Mouse (Mus musculus) yolk sac, embryonic 10.5 days (tissue): Measurements from ENCODE around the gene T2.

Experiments
- DNase-seq: peaks from one replicate; pipeline ENCODE4 v3.0.0-alpha.2; 2017; ENCODE audit warnings: low spot score

Gene T2

DNA sequence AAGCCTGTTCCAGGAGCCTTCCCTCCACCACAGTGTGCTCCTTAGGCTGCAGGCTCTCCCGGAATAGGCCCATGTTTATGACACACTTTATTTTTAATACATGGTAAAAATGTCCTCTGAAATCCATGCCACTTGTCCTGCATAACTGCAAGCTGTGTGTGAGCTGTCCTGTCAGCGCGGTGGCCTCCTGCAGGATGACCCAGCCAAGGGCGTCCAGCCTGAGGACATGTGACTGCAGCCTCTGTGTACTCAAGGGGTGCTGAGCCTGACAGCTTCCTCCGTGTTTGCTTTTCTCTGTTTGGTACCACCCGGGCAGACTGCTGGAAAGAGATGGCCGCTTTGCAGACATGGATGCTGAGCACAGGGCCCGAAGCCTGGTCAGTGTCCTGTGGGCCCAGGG, 61.1 kb downstream of the T2 start:
- DNase-seq = peak; percentile 45

DNA sequence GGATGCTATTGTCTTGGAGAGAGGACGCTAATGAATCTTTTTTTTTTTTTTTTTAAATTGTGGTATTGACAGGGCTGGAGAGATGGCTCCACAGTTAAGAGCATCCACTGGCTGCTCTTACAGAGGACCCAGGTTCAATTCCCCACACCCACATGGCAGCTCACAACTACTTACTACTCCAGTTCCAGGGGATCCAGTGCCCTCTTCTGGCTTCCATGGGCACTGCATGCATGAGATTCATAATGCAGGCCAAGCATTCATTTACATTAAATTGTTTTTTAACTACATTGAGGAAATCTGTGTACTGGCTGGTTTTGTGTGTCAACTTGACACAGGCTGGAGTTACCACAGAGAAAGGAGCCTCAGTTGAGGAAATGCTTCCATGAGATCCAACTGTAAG, 64.9 kb downstream of the T2 start:
- no peak for DNase-seq

DNA sequence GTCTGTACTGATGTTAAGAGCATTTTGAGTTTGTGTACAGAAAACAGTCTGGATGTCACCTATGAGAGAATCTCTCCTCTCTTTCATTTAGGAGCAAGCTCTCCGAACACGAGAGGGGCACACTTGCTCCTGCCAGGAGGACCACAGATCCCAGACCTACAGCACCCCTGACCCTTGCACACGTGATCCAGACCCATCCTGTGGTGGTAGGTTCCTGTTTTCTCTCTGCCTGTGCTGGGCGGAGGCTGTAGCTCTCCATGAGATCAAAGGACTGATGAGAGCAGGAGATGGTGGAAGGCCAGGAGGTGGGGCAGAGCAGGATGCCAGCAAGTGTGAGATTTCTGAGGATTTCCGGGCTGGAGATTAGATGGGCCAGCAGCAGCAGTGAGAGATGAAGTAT, 65.7 kb downstream of the T2 start:
- no peak for DNase-seq

DNA sequence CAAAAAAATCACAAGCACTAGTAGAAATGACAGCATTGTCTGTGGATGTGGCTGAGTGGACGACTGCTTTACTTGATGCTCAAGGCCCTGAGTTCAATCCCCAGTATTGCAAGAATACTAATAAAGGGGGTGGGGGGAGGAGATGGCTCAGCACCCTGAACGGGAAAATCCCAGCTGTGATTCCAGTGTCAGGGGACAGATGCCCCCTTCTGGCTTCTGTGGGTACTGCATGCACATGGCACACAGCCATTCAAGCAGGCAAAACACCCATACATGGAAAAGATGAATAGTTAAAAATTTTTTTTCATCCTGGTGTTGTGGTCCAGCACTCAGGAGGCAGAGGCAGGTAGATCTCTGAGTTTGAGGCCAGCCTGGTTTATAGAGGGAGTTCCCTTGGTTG, 67.5 kb downstream of the T2 start:
- no peak for DNase-seq

DNA sequence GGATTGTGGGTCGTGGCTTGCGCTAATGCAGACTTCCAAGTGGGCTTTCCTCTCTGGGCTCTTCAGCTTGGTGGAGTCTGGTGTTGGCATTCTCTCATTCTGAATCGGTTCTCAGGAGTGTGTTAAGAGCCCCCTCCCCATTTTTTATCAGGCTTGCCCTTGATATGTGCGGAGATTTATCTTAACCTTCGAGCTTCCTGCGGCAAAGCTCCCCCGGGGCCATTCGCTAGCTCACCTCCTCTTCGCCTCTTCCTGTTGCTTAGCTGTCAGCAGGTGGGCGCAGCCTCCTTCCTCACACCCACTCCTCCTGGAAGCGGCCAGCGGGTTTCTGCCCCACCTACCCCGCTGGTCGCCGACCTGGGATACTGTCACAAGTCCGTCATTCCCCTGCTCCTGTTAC, 73.6 kb downstream of the T2 start:
- DNase-seq = no peak

DNA sequence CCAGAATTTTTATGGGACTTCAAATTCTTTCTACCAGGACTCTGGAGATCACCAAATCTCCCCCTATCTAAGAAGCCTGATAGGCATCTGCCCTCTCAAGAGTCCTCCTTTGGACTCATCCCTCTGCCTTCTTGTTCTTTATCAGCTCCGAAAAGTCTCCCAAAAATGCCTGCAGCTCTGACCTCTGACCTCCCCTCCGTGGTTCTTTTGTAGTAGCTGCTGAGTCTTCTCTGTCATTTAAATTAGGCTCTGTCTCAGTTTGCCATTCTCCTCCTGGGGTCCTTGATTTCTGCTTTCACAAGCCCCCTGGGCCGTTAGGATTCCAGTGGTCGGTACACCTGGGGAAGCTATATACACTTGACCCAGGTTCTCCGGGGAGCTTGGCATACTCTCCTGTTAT, 74.1 kb downstream of the T2 start:
- no peak for DNase-seq

DNA sequence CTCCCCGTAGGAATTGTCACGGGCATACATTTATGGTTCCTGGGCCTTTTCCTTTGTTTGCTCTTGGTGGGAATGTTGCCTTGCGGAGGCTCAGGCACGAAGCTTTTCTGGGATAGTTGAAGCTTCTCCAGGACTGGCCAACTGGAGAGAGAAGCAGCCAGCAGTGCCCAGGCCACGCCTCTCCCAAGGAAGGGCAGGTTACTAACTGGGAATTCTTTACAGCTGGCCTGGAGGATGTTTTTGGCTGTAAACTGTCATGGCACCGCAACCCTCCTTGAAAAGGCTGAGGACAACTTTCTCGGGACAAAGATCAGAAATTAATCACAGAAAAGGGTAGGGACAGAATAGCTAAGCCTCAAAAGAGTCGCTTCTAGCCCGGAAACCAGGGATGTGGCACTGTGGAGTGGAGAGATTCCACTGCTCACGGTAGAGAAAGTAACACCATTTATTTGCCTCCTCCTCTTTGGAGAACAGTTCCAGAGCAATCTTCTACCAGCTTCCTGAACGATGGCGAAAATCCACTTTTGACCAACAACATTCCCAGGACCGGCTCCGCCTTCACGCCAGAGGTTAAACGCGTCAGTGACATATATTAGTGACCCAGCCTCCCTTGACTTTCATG, 76.5 kb downstream of the T2 start:
- DNase-seq = no peak

DNA sequence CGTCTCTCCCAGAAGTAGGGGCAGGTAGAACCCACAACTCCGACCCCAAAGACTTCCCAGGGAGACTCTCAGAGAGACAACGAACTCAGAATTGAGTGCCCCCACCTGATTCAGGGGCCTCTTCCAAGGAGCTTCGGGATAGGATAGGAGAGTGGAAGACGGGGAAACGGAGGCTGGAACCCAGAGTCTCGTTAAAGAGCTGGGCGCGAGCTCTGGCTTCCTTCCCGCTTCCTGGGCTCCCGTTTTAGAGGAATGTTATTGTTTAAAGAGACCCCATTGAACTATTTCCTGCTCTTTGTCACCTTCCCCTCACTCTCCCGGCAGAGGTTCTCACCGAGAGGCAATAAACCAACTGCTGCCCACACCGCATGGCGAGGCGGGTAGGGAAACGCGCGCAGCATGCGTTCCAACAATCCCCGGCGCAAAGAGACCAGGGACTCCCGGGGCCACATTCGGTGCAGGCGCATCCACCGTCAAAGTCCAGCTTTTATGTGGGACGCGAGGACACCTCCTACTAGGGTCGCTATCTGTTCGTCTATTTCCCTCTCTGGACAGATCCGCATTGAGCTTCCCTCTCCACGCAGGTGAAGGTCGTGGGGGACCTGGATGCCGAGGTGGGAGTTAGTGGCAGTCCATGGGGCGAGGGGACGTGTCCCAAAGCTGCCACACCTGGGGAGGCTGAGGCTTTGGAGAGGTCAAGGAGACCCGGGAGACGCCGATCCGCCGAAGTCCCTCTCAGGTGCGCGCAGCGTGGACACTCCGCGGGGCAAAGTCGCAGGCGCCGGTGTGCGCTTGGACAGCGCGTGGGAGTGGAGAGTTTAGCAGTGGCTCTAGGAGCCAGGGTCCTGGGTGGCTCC, 77.6 kb downstream of the T2 start:
- no peak for DNase-seq

DNA sequence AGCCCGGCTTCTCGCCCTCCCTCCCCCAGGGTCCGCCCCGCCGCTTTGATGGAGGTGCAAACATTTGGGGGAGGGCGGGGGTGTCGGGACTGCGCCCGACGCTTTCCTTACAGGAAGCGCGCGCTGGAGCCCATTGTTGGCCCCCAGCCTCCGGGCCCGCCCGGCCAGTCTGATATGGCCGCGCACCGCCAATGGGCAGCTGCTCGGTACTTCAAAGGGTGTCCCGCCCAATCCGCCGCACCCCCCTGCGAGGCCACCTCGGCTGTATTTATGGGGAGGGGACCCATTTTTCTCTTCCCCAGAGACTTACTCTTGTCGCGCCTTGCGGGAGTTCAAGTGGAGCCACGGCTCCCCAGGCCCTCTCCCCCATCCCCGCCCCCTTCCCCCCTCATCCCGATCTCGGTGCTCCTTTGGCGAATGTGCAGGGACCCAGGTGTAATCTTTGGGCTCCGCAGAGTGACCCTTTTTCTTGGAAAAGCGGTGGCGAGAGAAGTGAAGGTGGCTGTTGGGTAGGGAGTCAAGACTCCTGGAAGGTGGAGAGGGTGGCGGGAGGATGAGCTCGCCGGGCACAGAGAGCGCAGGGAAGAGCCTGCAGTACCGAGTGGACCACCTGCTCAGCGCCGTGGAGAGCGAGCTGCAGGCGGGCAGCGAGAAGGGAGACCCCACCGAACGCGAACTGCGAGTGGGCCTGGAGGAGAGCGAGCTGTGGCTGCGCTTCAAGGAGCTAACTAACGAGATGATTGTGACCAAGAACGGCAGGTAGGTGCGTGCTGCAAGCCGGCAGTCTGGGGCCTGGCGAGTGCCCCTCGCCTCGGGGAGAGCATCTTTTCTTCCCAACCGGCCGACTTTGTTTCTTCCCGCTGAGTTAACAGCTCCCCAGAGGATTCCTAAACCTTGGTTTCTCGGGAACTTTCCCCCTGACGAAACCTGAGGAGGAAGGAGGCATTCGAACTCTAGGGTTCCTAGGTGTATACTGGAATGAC, 78.5 kb downstream of the T2 start, which contains the start of gene T:
T (plus strand) TSS at position 446 of the 983 bp plus-strand sequence.
- DNase-seq = no peak

DNA sequence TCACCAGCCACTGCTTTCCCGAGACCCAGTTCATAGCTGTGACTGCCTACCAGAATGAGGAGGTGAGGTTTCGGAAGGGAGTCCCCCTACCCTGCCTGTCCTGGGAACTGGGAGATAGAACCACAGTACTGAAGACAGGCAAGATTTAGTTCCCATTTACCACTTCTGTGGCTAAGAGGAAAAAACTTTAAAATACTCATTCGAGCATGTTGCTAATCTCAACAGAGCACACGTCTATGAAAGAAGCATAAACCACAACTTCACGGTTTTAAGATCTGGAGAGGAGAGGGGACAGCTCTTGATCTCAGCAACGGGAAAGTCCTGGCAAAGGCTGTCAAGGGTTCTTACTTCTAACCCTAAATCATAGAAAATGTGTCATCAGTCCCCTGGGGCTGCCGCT, 80.4 kb downstream of the T2 start:
- DNase-seq = no peak

DNA sequence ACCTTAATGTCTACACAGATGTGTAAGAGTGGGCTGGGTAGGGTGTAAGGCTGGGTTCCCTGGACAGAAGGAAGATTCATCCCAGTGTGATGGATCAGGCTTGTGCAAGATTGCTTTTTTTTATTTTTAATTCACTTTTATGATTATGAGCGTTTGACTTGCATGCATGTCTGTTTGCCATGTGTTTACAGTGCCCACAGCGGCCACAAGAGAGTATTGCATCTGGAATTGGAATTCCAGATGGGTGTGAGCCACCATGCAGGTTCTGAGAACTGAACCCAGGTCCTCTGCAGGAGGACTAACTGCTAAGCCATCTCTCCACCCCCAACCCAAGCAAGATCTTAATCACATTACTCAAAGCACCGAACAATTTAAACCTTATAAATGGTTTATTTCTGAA, 88.3 kb downstream of the T2 start:
- DNase-seq = no peak

DNA sequence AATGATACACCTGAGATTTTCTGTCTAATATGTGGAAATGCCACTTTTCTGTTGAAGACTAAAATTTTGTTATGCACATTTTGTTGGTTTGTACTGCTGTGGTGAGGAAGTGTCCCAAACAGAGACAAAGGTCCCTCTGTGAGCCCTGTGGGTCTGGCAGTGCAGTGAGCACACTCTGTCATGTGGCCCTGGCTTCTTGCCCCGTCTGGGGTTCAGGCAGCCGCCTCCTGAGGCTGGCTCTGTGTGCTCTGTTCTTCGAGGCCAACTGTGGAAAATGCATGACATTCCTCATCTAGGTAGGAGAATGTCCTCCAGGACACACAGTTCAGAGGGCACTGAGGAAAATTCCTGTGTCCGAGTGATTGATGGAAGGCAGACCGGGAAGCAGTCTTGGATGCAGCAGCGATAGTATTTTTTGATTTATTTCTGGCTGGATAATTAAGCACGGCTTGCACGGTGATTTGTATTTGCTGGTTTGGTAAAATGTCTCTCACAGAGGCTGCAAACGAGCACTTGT, 91.9 kb downstream of the T2 start:
- DNase-seq = no peak

DNA sequence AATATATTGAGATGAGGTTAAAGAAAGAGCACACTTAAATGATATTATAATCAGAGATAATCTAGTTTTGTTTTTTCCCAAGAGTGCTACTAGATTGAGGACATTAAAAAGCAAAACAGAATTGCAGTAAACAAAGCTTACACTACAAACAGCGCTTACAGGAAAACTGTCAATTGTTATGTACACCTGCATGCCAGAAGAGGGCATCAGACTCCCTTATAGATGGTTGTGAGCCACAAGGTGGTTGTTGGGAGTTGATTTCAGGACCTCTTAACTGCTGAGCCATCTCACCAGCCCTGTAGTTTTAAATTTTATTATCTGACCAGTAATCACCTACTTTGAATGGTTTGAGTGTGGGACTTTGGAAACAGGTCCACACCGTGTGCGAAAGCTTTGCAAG, 92.5 kb downstream of the T2 start:
- DNase-seq = no peak

DNA sequence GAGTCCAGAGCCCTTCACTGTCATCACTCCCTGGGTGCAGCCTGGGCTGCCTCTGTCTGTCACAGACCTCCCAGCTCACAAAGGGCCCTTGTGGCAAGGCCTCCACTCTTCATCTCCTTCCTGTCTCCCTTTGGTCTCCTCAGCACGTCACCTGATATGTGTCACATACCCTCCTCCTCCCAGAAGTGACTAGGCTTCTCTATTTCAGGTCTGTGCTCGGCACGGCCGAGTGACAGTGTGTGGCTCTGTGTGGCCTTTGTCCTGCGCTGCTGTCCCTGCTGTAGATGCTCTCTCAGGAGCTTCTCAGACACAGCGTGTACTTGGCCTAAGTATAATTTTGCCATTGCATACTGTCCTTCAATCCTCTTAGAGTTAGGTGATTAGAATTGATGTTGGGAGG, 99.4 kb downstream of the T2 start:
- no peak for DNase-seq

DNA sequence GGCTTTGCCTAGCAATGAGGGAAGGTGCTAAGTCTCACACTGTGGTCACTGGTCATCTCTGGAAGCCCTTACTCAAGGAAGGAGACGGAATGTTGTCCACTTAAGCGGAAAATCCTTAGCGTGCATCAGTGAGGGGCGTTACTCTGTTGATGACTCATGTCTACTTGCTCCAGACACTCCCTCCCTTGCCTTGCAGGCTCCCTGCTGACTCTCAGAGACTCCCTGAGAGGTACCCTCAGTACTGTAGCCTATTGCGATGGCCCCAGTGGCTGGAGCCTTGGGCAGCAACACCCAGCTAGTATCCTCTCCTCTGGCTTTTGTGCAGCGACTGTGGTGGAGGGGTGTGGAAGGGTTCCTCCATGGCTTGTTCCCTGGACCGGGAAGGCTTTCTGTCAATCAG, 99.8 kb downstream of the T2 start:
- no peak for DNase-seq

DNA sequence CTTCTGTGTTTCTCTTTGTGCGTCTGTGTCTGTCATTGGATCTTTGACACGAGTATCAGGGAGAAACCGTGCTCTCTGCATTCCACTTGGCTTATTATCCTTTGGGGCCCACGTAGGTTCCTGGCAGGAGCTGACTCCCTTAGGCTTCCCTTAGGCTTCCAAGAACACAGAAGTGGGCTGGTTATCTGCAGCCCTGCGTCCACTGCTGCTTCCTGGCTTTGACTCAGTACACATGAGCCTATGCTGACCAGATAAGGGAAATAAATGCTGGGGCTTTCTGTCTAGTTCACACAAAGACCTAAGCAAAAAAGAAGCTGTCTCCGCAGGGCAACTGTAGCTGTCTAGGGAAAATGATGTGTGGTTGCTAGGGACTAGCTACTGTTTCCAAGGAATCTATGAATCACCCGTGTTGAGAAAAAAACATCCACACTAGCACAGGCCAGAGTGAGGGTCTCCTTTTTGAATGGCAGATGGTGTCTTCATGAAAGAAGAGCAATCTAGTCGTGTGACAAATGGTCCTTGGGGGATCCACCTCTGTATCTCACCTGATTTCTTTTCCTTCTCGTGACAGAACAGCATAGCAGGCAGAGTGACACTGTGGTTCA, 101.2 kb downstream of the T2 start:
- no peak for DNase-seq

DNA sequence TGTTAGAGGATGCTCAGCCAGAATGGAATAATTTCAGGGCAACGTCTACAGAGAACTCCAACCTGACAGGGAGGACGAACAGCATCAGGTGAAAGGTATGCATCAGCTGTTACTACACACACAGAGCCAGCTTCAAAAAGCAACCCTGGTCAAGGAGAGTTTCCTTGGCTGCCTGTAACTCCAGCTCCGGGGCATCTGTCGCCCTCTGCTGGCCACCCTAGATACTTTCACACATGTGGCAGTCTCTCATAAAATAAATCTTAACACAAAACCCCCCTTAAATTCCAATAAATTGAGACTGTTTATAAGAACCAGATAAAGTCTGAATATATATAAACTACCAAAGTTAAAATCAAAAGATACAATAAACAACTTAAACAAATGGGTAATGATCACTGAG, 105.8 kb downstream of the T2 start:
- DNase-seq = no peak

DNA sequence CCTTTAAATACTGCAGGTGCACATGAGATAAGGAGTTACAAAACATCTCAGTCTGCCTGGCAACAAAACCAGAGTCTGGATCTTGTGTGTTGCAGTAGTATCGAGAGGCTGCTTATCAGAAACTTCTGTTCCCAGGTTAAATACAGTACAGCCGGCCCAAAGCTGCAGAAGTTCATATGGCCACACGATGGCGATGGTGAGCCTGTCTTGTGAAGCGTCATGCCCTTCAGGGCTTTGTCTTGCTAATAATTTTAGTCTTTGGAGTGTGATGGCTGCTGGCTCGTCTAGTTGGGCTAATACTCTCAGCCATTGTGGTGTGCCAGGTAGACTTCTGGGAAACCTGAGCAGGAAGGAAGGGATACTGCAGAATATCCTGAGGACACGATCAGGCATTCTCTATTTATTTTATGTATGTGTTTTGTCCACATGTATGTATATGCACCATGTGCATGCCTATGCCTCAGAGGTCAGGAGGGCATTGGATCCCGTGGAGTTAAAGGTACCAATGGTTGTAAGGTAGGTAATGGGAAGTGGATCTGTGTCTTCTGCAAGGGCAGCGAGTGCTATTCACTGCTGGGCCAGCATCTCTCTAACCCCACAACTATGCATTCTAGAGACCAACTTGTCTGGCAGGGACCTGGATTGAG, 107.8 kb downstream of the T2 start:
- peak; percentile 21 for DNase-seq

DNA sequence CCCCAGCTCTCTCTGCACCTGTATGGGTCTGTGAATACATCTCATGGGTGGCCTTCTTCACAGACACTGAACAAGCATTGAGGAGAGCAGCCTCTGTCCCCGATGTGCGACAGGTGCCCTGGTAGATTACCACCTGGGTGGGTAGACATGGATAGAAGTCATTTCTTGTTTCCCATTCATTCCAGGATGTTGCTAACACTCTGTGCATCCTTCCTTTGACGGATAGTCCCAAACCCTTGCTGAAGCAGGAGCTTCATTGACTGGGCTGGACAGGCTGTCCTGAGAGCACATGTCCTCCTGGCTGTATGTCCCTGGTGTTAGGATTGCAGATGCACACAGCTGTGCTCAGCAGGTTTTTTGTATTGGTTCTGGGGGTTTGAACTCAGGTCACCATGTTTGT, 112.0 kb downstream of the T2 start:
- no peak for DNase-seq

DNA sequence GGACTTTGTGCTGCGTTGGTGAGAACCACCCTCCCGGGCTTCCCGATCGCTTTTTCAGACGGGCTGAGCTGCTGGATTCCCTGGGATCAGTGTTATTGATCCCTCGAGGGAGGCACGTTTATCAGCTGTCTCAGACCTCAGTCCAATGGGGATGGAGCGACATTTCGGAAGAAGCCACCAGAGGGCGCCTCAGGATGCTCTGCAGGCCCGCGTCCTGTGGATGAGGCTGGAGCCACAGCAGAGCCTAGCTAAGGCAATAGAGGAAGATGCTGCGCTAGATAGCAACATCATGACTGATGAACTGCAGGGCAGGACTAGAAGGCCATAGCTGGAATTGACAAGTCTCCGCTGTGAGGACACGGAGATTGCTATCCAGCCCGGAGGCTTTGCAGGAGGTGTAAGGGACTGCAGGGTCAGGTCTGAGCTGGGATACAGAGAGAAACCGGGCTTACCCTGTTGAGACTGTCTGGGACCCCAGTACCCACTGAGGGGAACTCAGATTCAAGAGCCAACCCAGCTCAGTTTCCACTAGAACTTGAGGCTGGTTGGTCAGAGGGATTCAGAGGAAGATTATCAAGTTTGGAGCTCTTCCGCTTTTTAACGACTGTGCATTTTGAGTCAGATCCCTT, 113.0 kb downstream of the T2 start:
- DNase-seq = peak; percentile 26
